Mouse (Mus musculus) lung, embryonic 15.5 days (tissue): ENCODE results near the gene Pinlyp. TPM values are rescaled to one million over a fixed set of nuclear protein-coding genes. Genes with fewer than 3 reads are reported as not detected.

ENCODE experiments used
- ATAC-seq: fragments of 200-750 bp; cut with Nextera tagmentation; 2 replicates; pipeline ENCODE4 v1.8.0; 2017; ENCODE audit warnings: moderate number of reproducible peaks, borderline replicate concordance; ENCODE audit not compliant: low FRiP score, low TSS enrichment; ENCODE audit errors: extremely low read depth
- H3K27ac ChIP-seq: fragments of 300-500 bp; sonication (generic); 2 replicates; pipeline ENCODE4 v1.5.1; 2015; ENCODE audit warnings: moderate library complexity, mild to moderate bottlenecking, inconsistent platforms
- H3K27me3 ChIP-seq: fragments of 300-500 bp; sonication (generic); 2 replicates; pipeline ENCODE4 v1.6.1; 2015; ENCODE audit warnings: inconsistent platforms
- H3K36me3 ChIP-seq: fragments of 300-500 bp; sonication (generic); 2 replicates; pipeline ENCODE4 v1.6.1; 2015; ENCODE audit warnings: inconsistent platforms
- H3K4me1 ChIP-seq: fragments of 300-500 bp; sonication (generic); 2 replicates; pipeline ENCODE4 v1.6.1; 2015; ENCODE audit warnings: inconsistent platforms
- H3K4me2 ChIP-seq: fragments of 300-500 bp; sonication (generic); 2 replicates; pipeline ENCODE4 v1.6.1; 2015; ENCODE audit warnings: inconsistent platforms, mild to moderate bottlenecking, moderate library complexity
- H3K4me3 ChIP-seq: fragments of 300-500 bp; sonication (generic); 2 replicates; pipeline ENCODE4 v1.5.1; 2015; ENCODE audit warnings: mild to moderate bottlenecking, inconsistent platforms
- H3K9ac ChIP-seq: fragments of 300-500 bp; sonication (generic); 2 replicates; pipeline ENCODE4 v1.6.1; 2015; ENCODE audit warnings: inconsistent platforms
- H3K9me3 ChIP-seq: fragments of 300-500 bp; sonication (generic); 2 replicates; pipeline ENCODE4 v1.6.1; 2016; ENCODE audit warnings: inconsistent platforms
- WGBS: fragments of 180-500 bp; shearing (Covaris S2); methylation state at CpG from one replicate; pipeline ENCODE4 v1.1.7; 2015; 5-methylcytosine and 5-hydroxymethylcytosine counted together
- polyA plus RNA-seq: library from polyadenylated mRNA; unstranded; fragments of >200 nt; fragmentation: Nextera tagmentation; extraction: Ambion mirVana; gene quantifications from 2 replicates; pipeline ENCODE4 v1.2.1, GENCODE M21; 2015

Pinlyp gene
- 0.39 and 0.54 TPM in 2 replicates for polyA plus RNA-seq

DNA sequence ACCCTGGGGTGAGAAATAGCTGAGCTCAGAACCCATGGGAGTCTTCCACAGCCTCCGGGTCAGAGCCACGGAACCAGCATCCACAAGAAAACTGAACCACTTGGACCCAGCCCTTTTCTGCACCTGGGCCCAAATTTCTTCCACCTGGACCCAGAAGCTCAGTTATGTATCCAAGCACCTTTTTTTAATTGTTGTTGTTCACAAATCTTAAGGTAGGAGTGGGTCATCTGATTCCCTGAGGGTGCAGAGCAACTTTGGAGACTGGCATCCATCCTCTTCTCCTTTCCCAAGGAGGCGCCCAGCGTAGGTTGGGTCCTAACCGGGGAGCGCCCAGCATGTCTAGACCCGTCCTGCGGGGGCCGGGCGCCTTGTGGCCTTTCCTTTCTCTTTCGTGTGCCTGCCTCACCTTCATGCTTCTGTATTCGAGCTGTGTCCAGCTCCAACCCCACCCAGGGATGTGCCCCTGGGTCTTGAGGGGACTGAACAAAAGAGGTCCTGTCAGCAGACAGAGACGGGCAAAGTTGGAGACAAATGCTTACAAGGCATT is at the start of gene Pinlyp, which contains the start of gene Xrcc1:
Gene Pinlyp (minus strand): TSS at position 51 of the 547 bp plus-strand sequence.
Gene Xrcc1 (plus strand): TSS at position 222 of the 547 bp plus-strand sequence.
- Histone ChIP-seq H3K27me3 (no peaks in the 10 kb centered on the region), H3K9me3 (no peaks in the 10 kb centered on the region), H3K36me3 (peaks cover 24% of the 10 kb centered on the region), H3K9ac (peak within 1 kb of the TSS; percentile 67), H3K4me1 (peaks cover 18% of the 10 kb centered on the region), H3K4me3 (peak within 1 kb of the TSS; percentile 75), H3K27ac (peak within 1 kb of the TSS; percentile 75), H3K4me2 (peak within 1 kb of the TSS; percentile 60)
- 32% methylated on average over 13 of the region's 13 CpGs for WGBS
- no peak for ATAC-seq

DNA sequence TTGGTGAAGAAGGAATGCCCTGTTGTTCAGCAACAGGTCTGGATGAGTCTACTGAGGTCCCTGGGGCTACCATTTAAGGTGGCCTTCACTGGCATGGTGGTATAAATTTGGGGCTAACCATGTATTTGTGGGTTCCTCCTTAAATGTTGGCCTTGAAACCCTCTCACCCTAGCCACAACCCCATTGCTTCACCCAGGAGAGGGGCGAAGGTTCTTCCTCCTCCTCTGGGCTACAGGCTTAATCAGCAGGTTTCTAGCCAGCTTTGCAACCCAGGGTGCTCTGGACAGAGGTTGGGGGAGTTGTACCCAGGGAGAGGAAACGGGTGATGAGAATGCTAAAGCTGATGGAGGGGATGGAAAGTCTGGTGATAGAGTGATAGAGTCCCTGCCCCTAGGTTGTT is 49.5 kb upstream of the Pinlyp start:
- H3K36me3 ChIP-seq = no peaks in the 10 kb centered on the region
- no peaks in the 10 kb centered on the region for H3K9me3 ChIP-seq
- no peak overlapping the region for H3K4me3 ChIP-seq
- H3K4me2 ChIP-seq = no peak overlapping the region
- no peak for ATAC-seq
- H3K4me1 ChIP-seq = 0 out of 2 replicates have a peak, but pooled peaks cover 21% of the 10 kb centered on the region
- peaks cover 10% of the 10 kb centered on the region; the same call in 1 of the 2 replicates for H3K27me3 ChIP-seq
- H3K9ac ChIP-seq = no peak overlapping the region
- 67% methylated on average over 2 of the region's 2 CpGs for WGBS
- H3K27ac ChIP-seq = no peak overlapping the region

- Histone ChIP-seq H3K4me2 (peak overlapping the region; percentile 89), H3K4me1 (0 out of 2 replicates have a peak, but pooled peaks cover 21% of the 10 kb centered on the region), H3K4me3 (peak overlapping the region; percentile 68), H3K9me3 (no peaks in the 10 kb centered on the region), H3K36me3 (no peaks in the 10 kb centered on the region), H3K9ac (peak overlapping the region; percentile 61), H3K27me3 (peaks cover 10% of the 10 kb centered on the region; the same call in 1 of the 2 replicates), H3K27ac (no peak overlapping the region)
- peak; percentile 41; the same call in 1 of the 2 replicates for ATAC-seq
- 3% methylated on average over 13 of the region's 13 CpGs for WGBS
Observed at GRCm38 (mm10) chr7:24594309-24594803, 48.4 kb upstream of the Pinlyp start.

GRCm38 (mm10) chr7:24593621-24594308 is 47.8 kb upstream of the Pinlyp start:
- ATAC-seq = peak; percentile 89; the same call in 1 of the 2 replicates
- Histone ChIP-seq H3K27ac (no peak overlapping the region; the same call in 1 of the 2 replicates), H3K36me3 (no peaks in the 10 kb centered on the region)

GRCm38 (mm10) chr7:24592781-24593180 is 46.9 kb upstream of the Pinlyp start:
- WGBS = 73% methylated on average over 6 of the region's 6 CpGs
- Histone ChIP-seq H3K4me2 (no peak overlapping the region), H3K27me3 (peaks cover 10% of the 10 kb centered on the region; the same call in 1 of the 2 replicates), H3K36me3 (no peaks in the 10 kb centered on the region), H3K9ac (no peak overlapping the region), H3K4me3 (no peak overlapping the region), H3K9me3 (no peaks in the 10 kb centered on the region), H3K4me1 (peaks cover 23% of the 10 kb centered on the region; the same call in 1 of the 2 replicates), H3K27ac (no peak overlapping the region)
- ATAC-seq = no peak

More at GRCm38 (mm10) chr7:24593621-24594308, 47.8 kb upstream of the Pinlyp start:
- peak overlapping the region; percentile 61 for H3K9ac ChIP-seq
- 0 out of 2 replicates have a peak, but pooled peaks cover 21% of the 10 kb centered on the region for H3K4me1 ChIP-seq
- H3K4me2 ChIP-seq = peak overlapping the region; percentile 89
- no peaks in the 10 kb centered on the region for H3K9me3 ChIP-seq
- H3K4me3 ChIP-seq = peak overlapping the region; percentile 68
- 1% methylated on average over 38 of the region's 39 CpGs for WGBS
- H3K27me3 ChIP-seq = peaks cover 10% of the 10 kb centered on the region; the same call in 1 of the 2 replicates

DNA sequence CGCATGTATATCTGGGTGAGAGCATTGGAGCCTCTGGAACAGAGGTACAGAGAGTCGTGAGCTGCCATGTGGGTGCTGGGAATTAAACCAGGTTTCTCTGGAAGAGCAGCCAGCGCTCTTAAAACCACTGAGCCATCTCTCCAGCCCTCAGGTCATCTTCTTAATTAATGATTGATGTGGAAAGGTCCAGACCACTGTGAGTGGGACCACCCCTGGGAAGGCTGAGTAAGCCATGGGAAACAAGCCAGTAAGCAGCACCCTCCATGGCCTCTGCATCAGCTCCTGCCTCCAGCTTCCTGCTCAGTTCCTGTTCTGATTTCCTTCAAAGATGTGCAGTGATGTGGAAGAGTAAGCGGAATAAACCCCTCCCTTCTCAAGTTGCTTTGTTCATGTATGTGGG is 46.2 kb upstream of the Pinlyp start:
- Histone ChIP-seq H3K4me3 (no peak overlapping the region), H3K36me3 (no peaks in the 10 kb centered on the region), H3K9ac (no peak overlapping the region), H3K4me2 (no peak overlapping the region), H3K4me1 (peaks cover 29% of the 10 kb centered on the region; the same call in 1 of the 2 replicates), H3K9me3 (no peaks in the 10 kb centered on the region), H3K27me3 (peaks cover 14% of the 10 kb centered on the region), H3K27ac (no peak overlapping the region)
- no peak for ATAC-seq
- WGBS = 60% methylated on average over 4 of the region's 4 CpGs

GRCm38 (mm10) chr7:24591735-24592134 is 45.8 kb upstream of the Pinlyp start:
- no peak overlapping the region for H3K27ac ChIP-seq
- no peaks in the 10 kb centered on the region for H3K36me3 ChIP-seq
- H3K4me3 ChIP-seq = no peak overlapping the region
- H3K9me3 ChIP-seq = no peaks in the 10 kb centered on the region
- H3K9ac ChIP-seq = no peak overlapping the region
- no peak overlapping the region for H3K4me2 ChIP-seq
- WGBS = 57% methylated on average over 5 of the region's 5 CpGs
- no peak for ATAC-seq
- peaks cover 18% of the 10 kb centered on the region for H3K27me3 ChIP-seq
- H3K4me1 ChIP-seq = peaks cover 33% of the 10 kb centered on the region

GRCm38 (mm10) chr7:24588336-24588735 is 42.4 kb upstream of the Pinlyp start:
- no peaks in the 10 kb centered on the region for H3K36me3 ChIP-seq
- WGBS = 53% methylated on average over 13 of the region's 13 CpGs
- H3K9ac ChIP-seq = no peak overlapping the region
- H3K27ac ChIP-seq = no peak overlapping the region
- H3K4me1 ChIP-seq = peaks cover 21% of the 10 kb centered on the region
- H3K9me3 ChIP-seq = no peaks in the 10 kb centered on the region
- peaks cover 30% of the 10 kb centered on the region for H3K27me3 ChIP-seq
- ATAC-seq = no peak
- no peak overlapping the region for H3K4me2 ChIP-seq
- H3K4me3 ChIP-seq = no peak overlapping the region

GRCm38 (mm10) chr7:24587330-24588105 is 41.6 kb upstream of the Pinlyp start, which contains the start of the genes Ethe1 and Zfp575:
Gene Ethe1 (plus strand): TSS chr7:24587543.
Gene Zfp575 (minus strand): TSS chr7:24587641.
- 7% methylated on average over 30 of the region's 30 CpGs for WGBS
- ATAC-seq = peak; percentile 48
- H3K27ac ChIP-seq = no peak within 1 kb of the TSS
- H3K4me2 ChIP-seq = peak within 1 kb of the TSS; percentile 72
- peak within 1 kb of the TSS; percentile 51 for H3K4me3 ChIP-seq
- H3K36me3 ChIP-seq = no peaks in the 10 kb centered on the region
- H3K27me3 ChIP-seq = peaks cover 30% of the 10 kb centered on the region
- no peaks in the 10 kb centered on the region for H3K9me3 ChIP-seq
- peaks cover 14% of the 10 kb centered on the region for H3K4me1 ChIP-seq
- peak within 1 kb of the TSS; percentile 55 for H3K9ac ChIP-seq

- Histone ChIP-seq H3K4me2 (peak overlapping the region; percentile 72), H3K4me3 (peak overlapping the region; percentile 51), H3K9me3 (no peaks in the 10 kb centered on the region), H3K27ac (no peak overlapping the region), H3K4me1 (peaks cover 14% of the 10 kb centered on the region), H3K9ac (peak overlapping the region; percentile 55), H3K27me3 (peaks cover 30% of the 10 kb centered on the region), H3K36me3 (no peaks in the 10 kb centered on the region)
- ATAC-seq = peak; percentile 82
- WGBS = 4% methylated on average over 8 of the region's 8 CpGs
Observed at GRCm38 (mm10) chr7:24586828-24587227, 40.9 kb upstream of the Pinlyp start.

- Histone ChIP-seq H3K4me3 (no peak overlapping the region), H3K27ac (no peak overlapping the region), H3K4me1 (peaks cover 14% of the 10 kb centered on the region), H3K27me3 (peaks cover 30% of the 10 kb centered on the region), H3K4me2 (no peak overlapping the region), H3K9me3 (no peaks in the 10 kb centered on the region), H3K36me3 (no peaks in the 10 kb centered on the region), H3K9ac (no peak overlapping the region)
- ATAC-seq = 0 out of 2 replicates have a peak, but pooled peaks have one; percentile 37
- WGBS = 42% methylated on average over 16 of the region's 16 CpGs
Observed at GRCm38 (mm10) chr7:24585995-24586394, 40.1 kb upstream of the Pinlyp start.
